Mouse (Mus musculus): ENCODE results near the gene Col16a1. TPM values are rescaled to one million over a fixed set of nuclear protein-coding genes. Genes with fewer than 3 reads are reported as not detected.
A peak's percentile ranks its signal among the peaks of the same experiment; 100 is the strongest.

Gene Col16a1
- polyA plus RNA-seq, 1 experiment = 44.3 TPM

DNA sequence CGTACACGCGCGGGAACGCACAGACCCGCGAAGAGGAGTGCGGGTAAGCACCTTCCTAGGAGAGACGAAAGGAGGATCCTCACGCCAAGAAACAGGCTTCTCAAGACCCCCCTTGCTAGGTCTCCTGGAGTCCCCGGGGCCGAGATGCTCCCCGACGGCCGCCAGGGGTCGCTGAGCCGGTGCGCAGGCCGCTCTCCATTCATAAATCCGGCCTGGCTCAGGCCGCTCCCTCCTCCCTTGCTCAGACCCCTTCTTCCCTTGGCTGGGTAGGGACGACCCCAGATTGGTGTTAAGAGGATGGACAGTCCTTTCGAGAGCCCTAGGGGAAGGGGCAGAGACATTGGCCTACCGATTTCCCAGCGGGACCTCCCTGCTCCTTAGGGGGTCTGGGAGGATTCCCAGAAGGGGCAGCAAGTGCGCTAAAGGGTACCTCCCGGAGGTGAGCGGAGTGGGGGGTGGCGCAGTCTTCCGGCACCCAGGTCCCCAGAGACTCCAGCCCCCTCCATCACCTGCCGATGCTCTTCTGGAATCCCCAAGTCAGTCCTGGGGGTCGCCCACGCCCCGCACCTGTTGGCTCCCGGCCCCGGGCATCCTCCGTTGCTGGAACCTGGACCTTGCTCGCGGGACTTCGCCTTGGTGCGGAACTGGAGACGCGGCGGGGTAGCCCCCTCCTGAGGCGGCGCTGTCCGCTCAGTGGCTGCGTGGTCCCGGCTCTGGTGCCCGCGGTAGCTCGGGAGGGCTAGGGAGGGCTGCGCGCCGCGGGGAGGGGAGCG lies 91.0 kb downstream of the Col16a1 start:
- TF ChIP-seq CTCF (IDR thresholded peaks at IDR 0.05; ENCODE audit: borderline replicate concordance, insufficient read depth, low read depth, low read length) (peak; percentile 73), POLR2A (IDR thresholded peaks at IDR 0.05; ENCODE audit: borderline replicate concordance, insufficient read depth, low read length) (no peak)
- DNase-seq = peak; percentile 29 to 65
- H3K27ac ChIP-seq (ENCODE audit: insufficient read depth, low read length) = no peak overlapping the region
- 1% methylated on average over 56 of the region's 57 CpGs for WGBS
- H3K4me1 ChIP-seq (ENCODE audit: control insufficient read depth, insufficient read depth, low read length) = 0 out of 2 replicates have a peak, but pooled peaks cover 3% of the 10 kb centered on the region
- H3K4me3 ChIP-seq (replicated peaks; ENCODE audit: insufficient read depth, low read depth, low read length) = peak overlapping the region; percentile 48
- no peaks in the 10 kb centered on the region; the same call in 1 of the 2 replicates for H3K27me3 ChIP-seq (ENCODE audit: control insufficient read depth, insufficient read depth, low read length)

DNA sequence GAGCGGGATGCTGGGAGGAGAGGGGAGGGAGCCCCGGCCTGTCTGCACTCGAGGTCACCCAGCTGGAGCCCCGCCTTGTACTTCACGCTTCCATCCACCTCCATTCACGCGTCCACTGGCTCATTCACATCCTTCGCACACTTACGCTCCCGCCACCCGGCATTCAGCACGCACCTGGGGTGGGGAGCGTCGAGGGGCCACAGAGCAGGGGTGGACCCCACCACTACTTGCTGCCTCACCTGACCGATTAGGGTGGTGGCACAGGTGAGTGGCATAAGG lies 91.5 kb downstream of the Col16a1 start, which contains the start of gene Hcrtr1:
TSS of gene Hcrtr1 (minus strand) at position 146 of the 279 bp plus-strand sequence.
- Histone ChIP-seq H3K4me3 (replicated peaks; ENCODE audit: insufficient read depth, low read depth, low read length) (peak within 1 kb of the TSS; percentile 48), H3K4me1 (ENCODE audit: control insufficient read depth, insufficient read depth, low read length) (0 out of 2 replicates have a peak, but pooled peaks cover 3% of the 10 kb centered on the region), H3K27ac (ENCODE audit: insufficient read depth, low read length) (no peak within 1 kb of the TSS), H3K27me3 (ENCODE audit: control insufficient read depth, insufficient read depth, low read length) (no peaks in the 10 kb centered on the region; the same call in 1 of the 2 replicates)
- 3% methylated on average over 14 of the region's 15 CpGs for WGBS
- no peak for DNase-seq
- TF ChIP-seq CTCF (IDR thresholded peaks at IDR 0.05; ENCODE audit: borderline replicate concordance, insufficient read depth, low read depth, low read length) (no peak), POLR2A (IDR thresholded peaks at IDR 0.05; ENCODE audit: borderline replicate concordance, insufficient read depth, low read length) (no peak)

DNA sequence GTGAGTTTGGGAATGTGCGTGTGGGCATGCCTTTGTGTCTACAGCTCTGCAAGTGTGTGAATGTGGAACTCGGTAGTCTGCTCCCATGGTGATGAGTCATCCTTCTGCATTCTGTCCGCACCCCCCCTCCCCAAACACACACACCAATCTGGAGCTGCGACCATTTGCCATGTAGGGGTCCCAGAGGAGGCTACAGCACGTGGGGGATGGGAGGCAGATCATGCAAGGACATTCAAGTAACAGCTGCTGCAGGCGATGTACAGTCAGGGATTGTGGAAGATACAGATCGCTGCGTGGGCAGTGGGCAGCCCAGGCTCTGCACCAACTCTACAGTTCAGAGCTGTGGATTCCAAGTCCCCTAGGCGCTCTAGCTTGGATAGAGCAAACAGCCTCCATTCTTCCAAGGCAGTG lies 93.4 kb downstream of the Col16a1 start:
- no peak overlapping the region for H3K4me3 ChIP-seq (replicated peaks; ENCODE audit: insufficient read depth, low read depth, low read length)
- TF ChIP-seq POLR2A (IDR thresholded peaks at IDR 0.05; ENCODE audit: borderline replicate concordance, insufficient read depth, low read length) (no peak), CTCF (IDR thresholded peaks at IDR 0.05; ENCODE audit: borderline replicate concordance, insufficient read depth, low read depth, low read length) (no peak)
- no peak overlapping the region for H3K27ac ChIP-seq (ENCODE audit: insufficient read depth, low read length)
- no peaks in the 10 kb centered on the region; the same call in 1 of the 2 replicates for H3K27me3 ChIP-seq (ENCODE audit: control insufficient read depth, insufficient read depth, low read length)
- no peak for DNase-seq
- 0 out of 2 replicates have a peak, but pooled peaks cover 3% of the 10 kb centered on the region for H3K4me1 ChIP-seq (ENCODE audit: control insufficient read depth, insufficient read depth, low read length)
- 21% methylated on average over 9 of the region's 9 CpGs for WGBS

DNA sequence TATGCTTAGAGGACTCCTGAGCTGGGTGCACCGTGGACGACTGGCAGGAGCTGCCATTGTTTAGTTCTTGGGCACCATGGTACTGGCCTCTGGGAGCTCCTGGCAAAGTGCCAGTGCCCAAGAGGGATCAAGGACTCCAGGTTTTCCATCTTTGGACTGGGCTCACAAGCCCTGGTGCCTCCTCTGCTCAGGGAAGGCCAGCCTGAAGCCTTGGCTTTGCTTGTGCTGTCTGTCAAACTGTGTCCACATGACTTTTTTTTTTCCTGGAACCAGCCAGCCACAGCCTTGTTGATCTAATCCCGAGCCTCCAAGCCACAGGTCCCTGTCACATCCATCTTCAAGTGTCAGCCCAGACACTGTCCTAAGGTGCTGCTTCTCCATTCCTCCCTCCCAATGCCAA lies 94.1 kb downstream of the Col16a1 start:
- WGBS = 39% methylated on average over 3 of the region's 3 CpGs
- no peaks in the 10 kb centered on the region; the same call in 1 of the 2 replicates for H3K27me3 ChIP-seq (ENCODE audit: control insufficient read depth, insufficient read depth, low read length)

DNA sequence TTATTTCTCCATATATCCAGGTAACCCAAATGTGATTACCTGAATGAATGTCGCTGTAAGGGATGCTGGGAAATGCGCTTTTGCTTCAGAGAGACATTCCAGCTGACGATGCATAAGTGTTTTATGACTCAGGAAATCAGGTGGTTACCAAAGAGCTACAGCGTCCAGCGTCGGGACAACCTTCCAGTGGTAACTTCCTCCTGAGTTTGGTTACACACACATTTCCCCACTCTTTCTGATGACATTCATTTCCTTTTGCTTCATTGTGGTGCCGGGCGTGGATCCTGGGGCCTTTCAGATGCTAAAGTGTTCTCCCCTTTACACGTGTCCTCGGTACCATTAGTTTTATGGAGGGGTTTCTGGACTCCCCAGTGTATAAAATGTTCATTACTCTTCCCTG lies 100.8 kb downstream of the Col16a1 start:
- H3K4me3 ChIP-seq (replicated peaks; ENCODE audit: insufficient read depth, low read depth, low read length) = no peak overlapping the region
- TF ChIP-seq CTCF (IDR thresholded peaks at IDR 0.05; ENCODE audit: borderline replicate concordance, insufficient read depth, low read depth, low read length) (no peak), POLR2A (IDR thresholded peaks at IDR 0.05; ENCODE audit: borderline replicate concordance, insufficient read depth, low read length) (no peak)
- peaks cover 2% of the 10 kb centered on the region; the same call in 1 of the 2 replicates for H3K27me3 ChIP-seq (ENCODE audit: control insufficient read depth, insufficient read depth, low read length)
- 88% methylated on average over 10 of the region's 10 CpGs for WGBS
- H3K27ac ChIP-seq (ENCODE audit: insufficient read depth, low read length) = no peak overlapping the region
- DNase-seq = no peak
- H3K4me1 ChIP-seq (ENCODE audit: control insufficient read depth, insufficient read depth, low read length) = no peaks in the 10 kb centered on the region

More for the DNA sequence above, 94.1 kb downstream of the Col16a1 start:
- TF ChIP-seq POLR2A (IDR thresholded peaks at IDR 0.05; ENCODE audit: borderline replicate concordance, insufficient read depth, low read length) = no peak
- no peak for TF ChIP-seq CTCF (IDR thresholded peaks at IDR 0.05; ENCODE audit: borderline replicate concordance, insufficient read depth, low read depth, low read length)
- Histone ChIP-seq H3K4me3 (replicated peaks; ENCODE audit: insufficient read depth, low read depth, low read length) (no peak overlapping the region), H3K4me1 (ENCODE audit: control insufficient read depth, insufficient read depth, low read length) (0 out of 2 replicates have a peak, but pooled peaks cover 3% of the 10 kb centered on the region), H3K27ac (ENCODE audit: insufficient read depth, low read length) (no peak overlapping the region)
- DNase-seq = no peak

Other genes with a start within 250 kb of the Col16a1 start
- 62.8 and 66.3 TPM in 2 replicates for gene Ptp4a2, start 236.6 kb upstream of the Col16a1 start, polyA plus RNA-seq (2012; rRNA removed)
- 0.27 and 0.29 TPM in 2 replicates for gene Spocd1, start 118.6 kb upstream of the Col16a1 start, polyA plus RNA-seq (2012; rRNA removed)
- 116 and 130 TPM in 2 replicates for gene Adgrb2, start 63.0 kb upstream of the Col16a1 start, polyA plus RNA-seq (2012; rRNA removed)
- 89.3 and 90.2 TPM in 2 replicates for gene Pef1, start 54.7 kb downstream of the Col16a1 start, polyA plus RNA-seq (2012; rRNA removed)
- gene Hcrtr1, start 91.5 kb downstream of the Col16a1 start, polyA plus RNA-seq (2012; rRNA removed) = 4.3 and 5.2 TPM in 2 replicates
- gene Tinagl1, start 127.3 kb downstream of the Col16a1 start, polyA plus RNA-seq (2012; rRNA removed) = 12.8 and 13.4 TPM in 2 replicates
- gene Gm853, start 174.6 kb downstream of the Col16a1 start, polyA plus RNA-seq (2012; rRNA removed) = 0.33 and 0.67 TPM in 2 replicates
- 39.6 and 46.5 TPM in 2 replicates for gene Serinc2, start 231.4 kb downstream of the Col16a1 start, polyA plus RNA-seq (2012; rRNA removed)

Measured in cerebellum, adult 2 months (tissue).